Mouse (Mus musculus): ENCODE measurements around the gene Il23a.

DNA sequence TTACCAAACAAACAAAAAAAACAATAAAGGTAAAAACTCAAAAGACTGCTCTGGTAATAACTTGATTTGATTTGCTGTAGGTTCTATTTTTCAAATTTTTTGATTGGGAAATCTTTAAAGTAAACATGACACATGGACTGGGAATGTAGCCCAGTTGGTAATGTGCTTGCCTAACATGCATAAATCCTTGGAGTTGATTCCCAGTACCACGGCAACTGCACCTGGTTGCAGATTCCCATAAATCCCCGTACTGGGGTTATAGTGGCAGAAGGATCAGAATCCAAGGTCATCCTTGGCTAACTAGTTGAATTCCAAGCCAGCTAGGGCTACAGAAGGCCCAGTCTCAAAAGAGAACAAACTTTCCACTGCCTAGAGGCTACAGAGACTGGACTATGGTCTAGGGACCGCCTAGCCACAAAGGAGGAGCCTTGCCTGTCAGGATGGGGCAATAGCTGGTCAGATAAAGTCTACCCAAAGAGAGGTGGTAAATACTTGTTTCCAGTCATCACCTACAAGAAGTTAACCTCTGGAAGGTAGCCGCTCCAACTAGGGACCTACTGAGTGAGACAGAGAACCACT lies 44.8 kb downstream of the Il23a start, which contains the start of gene Apon:
- TF ChIP-seq CHD1 (IDR thresholded peaks at IDR 0.05; ENCODE audit: low read depth, low read length) (no peak), CTCF (conservative IDR thresholded peaks at IDR 0.05 in 1 of 2, IDR thresholded peaks at IDR 0.05 in 1 of 2; ENCODE audit: low read depth in 2 of 2, low read length in 2 of 2) (no peak), ZC3H11A (IDR thresholded peaks at IDR 0.05; ENCODE audit: low read depth, low read length) (no peak), PAX5 (IDR thresholded peaks at IDR 0.05; ENCODE audit: low read length) (no peak), POLR2A (IDR thresholded peaks at IDR 0.05; ENCODE audit: low read depth, low read length) (no peak), EP300 (IDR thresholded peaks at IDR 0.05; ENCODE audit: low read length) (no peak), MAZ (IDR thresholded peaks at IDR 0.05; ENCODE audit: low read depth, low read length) (no peak), HCFC1 (IDR thresholded peaks at IDR 0.05; ENCODE audit: low read depth, low read length) (no peak), TCF12 (IDR thresholded peaks at IDR 0.05; ENCODE audit: low read depth, low read length) (no peak), KAT2A (IDR thresholded peaks at IDR 0.05; ENCODE audit: insufficient replicate concordance, low read length) (no peak), MXI1 (IDR thresholded peaks at IDR 0.05; ENCODE audit: low read depth, low read length) (no peak), CHD2 (IDR thresholded peaks at IDR 0.05; ENCODE audit: low read length) (no peak), MAFK (IDR thresholded peaks at IDR 0.05; ENCODE audit: insufficient replicate concordance, low read length) (no peak), E2F4 (IDR thresholded peaks at IDR 0.05; ENCODE audit: insufficient replicate concordance, low read depth, low read length) (no peak)
